Mouse (Mus musculus) hindbrain, embryonic 14.5 days (tissue): ENCODE measurements around the gene Adarb2. TPM values are rescaled to one million over a fixed set of nuclear protein-coding genes. Genes with fewer than 3 reads are reported as not detected.
A peak's percentile ranks its signal among the peaks of the same experiment; 100 is the strongest.

Experiments
- ATAC-seq: fragments of 200-750 bp; cut with Nextera tagmentation; 2 replicates; pipeline ENCODE4 v1.8.0; 2017; ENCODE audit warnings: moderate number of reproducible peaks, mild to moderate bottlenecking, moderate TSS enrichment, moderate library complexity; ENCODE audit not compliant: low FRiP score
- DNase-seq: peaks from one replicate; pipeline ENCODE4 v3.0.0-alpha.2; 2015; ENCODE audit warnings: low spot score
- H3K27ac ChIP-seq: fragments of 300-500 bp; sonication (generic); 2 replicates; pipeline ENCODE4 v1.5.1; 2014; ENCODE audit warnings: mild to moderate bottlenecking, moderate library complexity
- H3K27me3 ChIP-seq: fragments of 300-500 bp; sonication (generic); 2 replicates; pipeline ENCODE4 v1.6.1; 2014; ENCODE audit warnings: mild to moderate bottlenecking, low read length, mixed read lengths; ENCODE audit not compliant: control insufficient read depth, insufficient read depth
- H3K36me3 ChIP-seq: fragments of 300-500 bp; sonication (generic); replicated peaks from 2 replicates; pipeline ENCODE4 v1.6.1; 2014; ENCODE audit not compliant: control insufficient read depth, insufficient read depth
- H3K4me1 ChIP-seq: fragments of 300-500 bp; sonication (generic); replicated peaks from 2 replicates; pipeline ENCODE4 v1.6.1; 2014; ENCODE audit warnings: antibody characterized with exemption, low read length, mixed read lengths; ENCODE audit not compliant: control insufficient read depth, insufficient read depth
- H3K4me2 ChIP-seq: fragments of 300-500 bp; sonication (generic); replicated peaks from 2 replicates; pipeline ENCODE4 v1.6.1; 2014; ENCODE audit warnings: mild to moderate bottlenecking, moderate library complexity
- H3K4me3 ChIP-seq: fragments of 300-500 bp; sonication (generic); replicated peaks from 2 replicates; pipeline ENCODE4 v1.5.1; 2014; ENCODE audit warnings: mild to moderate bottlenecking, low read length
- H3K9ac ChIP-seq: fragments of 300-500 bp; sonication (generic); 2 replicates; pipeline ENCODE4 v1.6.1; 2014
- H3K9me3 ChIP-seq: fragments of 300-500 bp; sonication (generic); 2 replicates; pipeline ENCODE4 v1.6.1; 2016; ENCODE audit warnings: low read length; ENCODE audit not compliant: control insufficient read depth
- WGBS: fragments of 180-500 bp; shearing (Covaris S2); extraction: QIAGEN DNeasy Blood & Tissue Kit; methylation state at CpG from one replicate; pipeline ENCODE4 v1.1.7; 2014; 5-methylcytosine and 5-hydroxymethylcytosine counted together
- polyA plus RNA-seq: library from polyadenylated mRNA; unstranded; fragments of >200 nt; fragmentation: Nextera tagmentation; extraction: Ambion mirVana; gene quantifications from 2 replicates; pipeline ENCODE4 v1.2.1, GENCODE M21; 2014

The Adarb2 gene
- polyA plus RNA-seq = 23.1 and 27.5 TPM in 2 replicates

DNA sequence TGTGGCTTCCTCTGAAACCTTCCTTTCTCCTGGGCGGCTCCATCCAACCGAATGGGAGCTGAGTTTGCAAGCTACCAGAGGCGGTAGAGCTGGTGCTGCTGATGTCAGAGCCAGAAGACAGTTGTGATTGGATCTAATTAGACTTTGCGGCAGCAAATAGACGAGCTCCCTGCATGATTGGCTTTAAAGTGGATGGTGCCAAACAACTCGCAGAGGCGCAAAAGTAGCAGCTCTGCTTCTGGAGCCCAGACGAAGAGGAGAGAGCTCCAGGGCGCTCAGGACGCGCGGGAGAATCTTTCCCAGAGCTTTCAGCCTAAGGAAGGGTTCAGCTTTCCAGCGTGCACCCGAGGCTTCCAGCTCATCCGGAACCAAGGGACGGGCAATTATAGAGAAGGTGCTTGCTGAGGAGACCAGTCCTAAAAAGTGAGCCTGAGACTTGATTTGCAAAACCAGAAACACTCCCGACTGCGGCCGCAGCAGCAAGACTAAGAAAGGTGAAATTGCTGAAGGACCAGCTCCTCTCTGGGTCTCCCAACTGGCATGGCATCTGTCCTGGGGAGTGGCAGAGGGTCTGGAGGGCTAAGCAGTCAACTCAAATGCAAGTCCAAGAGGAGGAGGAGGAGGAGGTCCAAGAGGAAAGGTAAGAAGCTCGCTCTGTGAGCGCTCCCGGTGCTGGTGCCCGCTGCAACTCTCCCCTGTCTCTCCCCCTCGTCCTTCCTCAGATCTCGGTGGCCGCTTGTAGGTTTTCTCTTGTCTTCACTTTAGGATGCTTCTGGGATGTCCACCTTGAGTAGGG is at the start of gene Adarb2:
Gene Adarb2, plus strand, starts transcription at position 186 of the 796 bp plus-strand sequence.
- under 1% methylated on average over 26 of the region's 26 CpGs for WGBS
- Histone ChIP-seq H3K27me3 (no peaks in the 10 kb centered on the region), H3K4me1 (no peaks in the 10 kb centered on the region; the same call in 1 of the 2 replicates), H3K9me3 (no peaks in the 10 kb centered on the region), H3K4me3 (peak within 1 kb of the TSS; percentile 41), H3K27ac (peak within 1 kb of the TSS; percentile 52), H3K9ac (peak within 1 kb of the TSS; percentile 55), H3K36me3 (no peaks in the 10 kb centered on the region), H3K4me2 (peak within 1 kb of the TSS; percentile 75)
- DNase-seq (peak; percentile 86), ATAC-seq (peak; percentile 95)

DNA sequence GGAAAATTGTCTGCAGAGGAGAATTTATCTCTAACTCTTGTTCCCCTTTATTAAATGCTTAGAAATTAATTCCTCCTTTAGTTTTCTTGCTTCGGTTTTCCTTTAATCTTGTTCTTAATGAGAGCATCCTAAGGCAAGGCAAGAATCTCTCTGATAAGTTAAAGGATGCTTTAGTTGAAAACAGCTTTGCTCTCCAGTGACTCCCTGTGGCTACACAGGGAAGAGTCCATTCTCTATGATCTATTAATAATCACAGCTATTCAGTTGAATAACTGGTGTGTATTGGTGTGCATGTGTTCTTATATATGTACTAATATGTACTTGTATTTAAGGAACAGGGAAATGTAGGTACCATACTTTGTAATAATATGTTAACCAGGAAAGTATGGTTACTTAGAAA is 28.9 kb upstream of the Adarb2 start:
- H3K9ac ChIP-seq = no peak overlapping the region
- no peaks in the 10 kb centered on the region for H3K9me3 ChIP-seq
- DNase-seq (peak; percentile 70), ATAC-seq (no peak)
- no peak overlapping the region for H3K4me3 ChIP-seq
- no peak overlapping the region for H3K27ac ChIP-seq
- 77% methylated on average over 1 of the region's 1 CpGs for WGBS
- no peak overlapping the region for H3K4me2 ChIP-seq
- no peaks in the 10 kb centered on the region for H3K4me1 ChIP-seq
- no peaks in the 10 kb centered on the region for H3K36me3 ChIP-seq
- H3K27me3 ChIP-seq = no peaks in the 10 kb centered on the region

DNA sequence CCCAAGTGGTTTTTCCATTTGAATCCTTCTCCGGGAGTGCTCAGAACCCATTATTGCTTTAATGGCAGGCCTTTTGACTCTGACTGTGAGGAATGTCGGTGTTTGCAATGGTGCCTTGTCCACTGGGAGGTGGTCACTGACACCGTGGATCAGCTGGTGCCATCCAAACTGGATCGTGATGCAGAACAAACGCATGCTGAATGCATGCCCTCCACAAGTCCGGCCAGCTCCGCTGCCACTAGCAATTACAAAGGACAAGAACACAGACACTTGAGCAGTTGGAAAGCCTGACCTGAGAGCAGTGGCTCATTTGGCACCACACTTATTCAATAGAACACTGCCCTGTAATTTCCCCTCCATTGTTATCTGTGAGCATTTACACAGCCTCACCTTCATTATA is 10.7 kb upstream of the Adarb2 start:
- H3K36me3 ChIP-seq = no peaks in the 10 kb centered on the region
- H3K4me1 ChIP-seq = no peaks in the 10 kb centered on the region
- no peak overlapping the region for H3K9ac ChIP-seq
- no peak overlapping the region for H3K27ac ChIP-seq
- no peak overlapping the region for H3K4me2 ChIP-seq
- no peak for DNase-seq
- H3K4me3 ChIP-seq = no peak overlapping the region
- H3K27me3 ChIP-seq = no peaks in the 10 kb centered on the region
- ATAC-seq = no peak
- 30% methylated on average over 7 of the region's 7 CpGs for WGBS
- no peaks in the 10 kb centered on the region for H3K9me3 ChIP-seq

DNA sequence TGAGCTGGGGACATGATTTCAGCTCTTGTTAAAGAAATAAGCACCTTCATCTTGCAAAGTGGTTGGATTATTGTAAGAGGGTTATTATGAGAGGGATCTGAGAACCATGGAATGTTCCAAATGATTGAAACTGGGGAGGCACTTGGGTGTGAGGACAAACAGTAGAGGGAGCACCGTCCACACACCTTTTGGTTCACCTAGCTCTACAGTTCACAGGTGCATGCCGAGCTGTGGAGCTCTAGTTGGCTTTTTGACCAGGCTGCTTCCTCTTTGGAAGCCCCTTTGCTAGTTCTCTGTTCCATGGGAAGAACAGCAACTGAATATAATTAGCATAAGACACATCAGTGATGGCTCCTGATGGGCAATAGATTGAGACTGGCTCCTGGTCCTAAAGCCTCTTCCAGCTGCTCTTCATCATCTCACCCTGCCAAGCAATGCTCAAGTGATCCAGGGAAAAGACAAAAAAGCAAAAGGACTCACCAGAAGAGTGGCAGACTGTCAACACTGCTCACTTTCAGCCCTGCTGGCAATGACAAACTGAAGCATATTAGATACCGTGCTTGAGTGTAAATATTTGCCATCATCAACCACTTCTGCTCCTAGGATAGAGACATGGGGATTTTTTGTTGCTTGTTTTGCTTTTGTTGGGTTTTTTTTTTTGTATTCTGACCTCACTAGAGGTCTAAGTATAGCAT is 3.3 kb upstream of the Adarb2 start:
- Histone ChIP-seq H3K27me3 (no peaks in the 10 kb centered on the region), H3K36me3 (no peaks in the 10 kb centered on the region), H3K4me2 (no peak overlapping the region), H3K4me1 (no peaks in the 10 kb centered on the region), H3K9me3 (no peaks in the 10 kb centered on the region), H3K9ac (no peak overlapping the region), H3K27ac (no peak overlapping the region), H3K4me3 (no peak overlapping the region)
- 68% methylated on average over 3 of the region's 3 CpGs for WGBS
- no peak for ATAC-seq
- no peak for DNase-seq

DNA sequence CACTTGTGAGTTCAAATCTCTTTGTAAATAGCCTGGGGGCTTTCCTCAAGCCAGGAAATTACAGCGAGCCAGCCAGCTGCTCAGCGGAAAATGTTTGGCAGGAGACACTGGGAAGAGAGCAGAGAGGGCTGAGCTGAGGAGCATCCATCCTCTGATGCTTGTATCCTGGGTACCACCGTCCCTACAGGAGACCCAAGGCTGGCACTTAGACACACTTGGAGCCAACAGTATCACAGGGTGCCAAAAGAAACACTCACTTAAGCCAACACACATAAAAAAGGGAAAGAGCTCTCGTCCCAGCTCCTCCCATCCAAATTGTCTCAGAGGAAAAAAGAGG is 779 bp downstream of the Adarb2 start:
- H3K4me2 ChIP-seq = peak overlapping the region; percentile 75
- H3K9me3 ChIP-seq = no peaks in the 10 kb centered on the region
- peak overlapping the region; percentile 41 for H3K4me3 ChIP-seq
- no peaks in the 10 kb centered on the region for H3K36me3 ChIP-seq
- H3K4me1 ChIP-seq = no peaks in the 10 kb centered on the region; the same call in 1 of the 2 replicates
- H3K9ac ChIP-seq = peak overlapping the region; percentile 55
- no peaks in the 10 kb centered on the region for H3K27me3 ChIP-seq
- 1% methylated on average over 4 of the region's 4 CpGs for WGBS
- ATAC-seq (peak; percentile 38; the same call in 1 of the 2 replicates), DNase-seq (no peak)
- H3K27ac ChIP-seq = peak overlapping the region; percentile 46

DNA sequence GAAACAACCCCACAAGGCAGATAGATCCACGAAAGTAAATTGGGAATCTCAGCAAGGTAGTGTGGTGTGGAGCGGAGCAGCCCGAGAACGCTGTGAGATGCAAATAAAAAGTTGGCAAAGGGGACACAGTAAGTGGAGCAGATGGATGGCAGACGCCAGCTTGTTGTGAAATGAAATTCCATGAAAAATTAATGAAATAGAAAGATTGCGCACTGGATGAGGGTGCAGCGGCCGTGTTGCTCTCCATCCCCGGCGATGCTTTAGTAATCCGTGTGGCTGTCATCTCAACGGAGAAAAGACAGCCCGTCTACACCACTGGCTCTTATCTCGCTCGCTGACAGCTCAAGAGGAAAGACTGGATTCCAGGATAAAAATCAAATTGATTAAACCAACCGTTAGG is 4.7 kb downstream of the Adarb2 start:
- ATAC-seq = no peak
- WGBS = 34% methylated on average over 16 of the region's 16 CpGs
- peak; percentile 57 for DNase-seq
- Histone ChIP-seq H3K27me3 (no peaks in the 10 kb centered on the region), H3K9me3 (no peaks in the 10 kb centered on the region), H3K4me2 (peak overlapping the region; percentile 75), H3K36me3 (no peaks in the 10 kb centered on the region), H3K27ac (peak overlapping the region; percentile 66), H3K4me1 (no peaks in the 10 kb centered on the region; the same call in 1 of the 2 replicates), H3K9ac (peak overlapping the region; percentile 59), H3K4me3 (peak overlapping the region; percentile 41)

DNA sequence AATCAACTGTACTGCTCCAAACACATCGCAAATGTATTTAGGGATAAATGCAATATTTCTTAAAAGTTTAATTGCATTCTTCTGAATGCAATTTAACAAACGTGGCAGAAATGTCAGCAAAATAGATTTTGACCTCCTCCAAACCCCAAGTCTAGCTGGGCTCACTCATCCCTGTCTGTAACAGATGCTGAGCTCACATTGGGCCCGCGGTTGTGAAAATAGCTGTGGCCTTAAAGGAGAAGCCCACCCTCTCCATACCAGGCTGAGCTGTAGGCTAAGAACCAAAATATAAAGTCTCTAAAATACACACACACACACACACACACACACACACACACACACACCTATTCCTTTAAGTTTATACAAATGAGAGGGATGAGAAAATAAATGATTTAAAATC is 8.1 kb downstream of the Adarb2 start:
- peaks cover 5% of the 10 kb centered on the region; the same call in 1 of the 2 replicates for H3K4me1 ChIP-seq
- no peaks in the 10 kb centered on the region for H3K36me3 ChIP-seq
- H3K4me2 ChIP-seq = peak overlapping the region; percentile 17
- no peak for DNase-seq
- H3K27me3 ChIP-seq = no peaks in the 10 kb centered on the region
- no peak overlapping the region for H3K9ac ChIP-seq
- 54% methylated on average over 4 of the region's 4 CpGs for WGBS
- ATAC-seq = no peak; the same call in 1 of the 2 replicates
- 0 out of 2 replicates have a peak overlapping the region, but pooled peaks have one; percentile 5 for H3K27ac ChIP-seq
- H3K9me3 ChIP-seq = no peaks in the 10 kb centered on the region
- no peak overlapping the region for H3K4me3 ChIP-seq

DNA sequence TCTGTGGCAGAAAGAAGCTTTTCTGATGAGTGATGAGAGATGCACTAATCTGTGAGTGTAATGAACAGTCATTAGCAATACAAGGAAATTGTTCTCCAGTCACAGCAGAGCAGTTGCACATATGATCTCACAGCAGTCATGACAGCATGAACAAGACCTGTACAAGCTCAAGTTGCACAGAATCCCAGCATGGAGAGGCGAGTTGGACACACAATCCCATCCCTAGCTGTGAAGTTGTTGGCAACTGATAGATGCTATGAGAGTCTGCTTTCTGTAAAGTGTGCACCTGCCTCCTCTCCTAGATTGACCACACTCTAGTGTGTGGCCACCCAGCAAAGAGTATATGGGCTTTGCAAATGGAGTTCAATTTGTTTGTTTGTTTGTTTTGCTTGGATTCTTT is 36.2 kb downstream of the Adarb2 start:
- no peaks in the 10 kb centered on the region for H3K9me3 ChIP-seq
- H3K4me3 ChIP-seq = no peak overlapping the region
- ATAC-seq (no peak), DNase-seq (no peak)
- H3K27ac ChIP-seq = no peak overlapping the region
- no peak overlapping the region for H3K4me2 ChIP-seq
- no peaks in the 10 kb centered on the region for H3K27me3 ChIP-seq
- H3K4me1 ChIP-seq = no peaks in the 10 kb centered on the region
- H3K36me3 ChIP-seq = no peaks in the 10 kb centered on the region
- 67% methylated on average over 1 of the region's 1 CpGs for WGBS
- H3K9ac ChIP-seq = no peak overlapping the region

DNA sequence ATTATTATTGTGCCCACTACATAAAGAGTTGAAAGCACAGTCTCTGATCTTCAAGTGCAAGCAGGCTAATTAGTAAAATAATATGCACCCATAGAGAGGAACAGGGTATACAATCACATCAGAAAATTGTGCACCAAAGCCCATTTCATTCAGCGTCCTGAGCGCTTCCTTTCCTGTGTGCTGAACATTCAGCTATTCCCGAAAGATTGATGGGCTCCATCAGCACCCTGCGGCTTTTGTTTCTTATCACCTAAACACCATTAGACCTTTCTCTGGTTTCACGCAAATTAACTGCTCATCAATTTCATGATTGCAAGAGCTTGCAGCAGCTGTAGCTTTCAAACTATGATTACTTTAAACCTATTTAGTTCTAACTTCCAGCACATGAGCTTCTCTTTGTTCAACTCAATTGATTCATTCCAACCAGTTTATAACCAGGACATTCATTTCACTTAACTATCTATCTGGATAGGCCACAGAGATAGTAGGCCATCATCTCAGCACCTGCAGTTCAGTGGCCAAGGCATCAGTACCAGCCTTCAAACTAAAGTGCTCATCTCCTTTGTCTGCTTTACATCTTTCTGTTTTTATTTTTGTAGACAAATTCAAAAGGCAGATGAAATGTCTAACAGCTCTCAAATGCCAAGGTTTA is 45.5 kb downstream of the Adarb2 start:
- no peak overlapping the region for H3K9ac ChIP-seq
- peak; percentile 70; the same call in 1 of the 2 replicates for ATAC-seq

More for the DNA sequence above, 45.5 kb downstream of the Adarb2 start:
- Histone ChIP-seq H3K36me3 (no peaks in the 10 kb centered on the region), H3K4me2 (no peak overlapping the region), H3K27ac (0 out of 2 replicates have a peak overlapping the region, but pooled peaks have one; percentile 15), H3K9me3 (no peaks in the 10 kb centered on the region), H3K4me1 (0 out of 2 replicates have a peak, but pooled peaks cover 5% of the 10 kb centered on the region), H3K4me3 (no peak overlapping the region), H3K27me3 (no peaks in the 10 kb centered on the region)
- WGBS = 43% methylated on average over 5 of the region's 5 CpGs
- DNase-seq = no peak
